Mouse (Mus musculus): ENCODE data around the gene Irgm1. TPM values are rescaled to one million over a fixed set of nuclear protein-coding genes. Genes with fewer than 3 reads are reported as not detected.

Irgm1 gene
- total and polyA plus RNA-seq, 3 experiments = 25.7 to 58.1 (median 49.0) TPM

DNA sequence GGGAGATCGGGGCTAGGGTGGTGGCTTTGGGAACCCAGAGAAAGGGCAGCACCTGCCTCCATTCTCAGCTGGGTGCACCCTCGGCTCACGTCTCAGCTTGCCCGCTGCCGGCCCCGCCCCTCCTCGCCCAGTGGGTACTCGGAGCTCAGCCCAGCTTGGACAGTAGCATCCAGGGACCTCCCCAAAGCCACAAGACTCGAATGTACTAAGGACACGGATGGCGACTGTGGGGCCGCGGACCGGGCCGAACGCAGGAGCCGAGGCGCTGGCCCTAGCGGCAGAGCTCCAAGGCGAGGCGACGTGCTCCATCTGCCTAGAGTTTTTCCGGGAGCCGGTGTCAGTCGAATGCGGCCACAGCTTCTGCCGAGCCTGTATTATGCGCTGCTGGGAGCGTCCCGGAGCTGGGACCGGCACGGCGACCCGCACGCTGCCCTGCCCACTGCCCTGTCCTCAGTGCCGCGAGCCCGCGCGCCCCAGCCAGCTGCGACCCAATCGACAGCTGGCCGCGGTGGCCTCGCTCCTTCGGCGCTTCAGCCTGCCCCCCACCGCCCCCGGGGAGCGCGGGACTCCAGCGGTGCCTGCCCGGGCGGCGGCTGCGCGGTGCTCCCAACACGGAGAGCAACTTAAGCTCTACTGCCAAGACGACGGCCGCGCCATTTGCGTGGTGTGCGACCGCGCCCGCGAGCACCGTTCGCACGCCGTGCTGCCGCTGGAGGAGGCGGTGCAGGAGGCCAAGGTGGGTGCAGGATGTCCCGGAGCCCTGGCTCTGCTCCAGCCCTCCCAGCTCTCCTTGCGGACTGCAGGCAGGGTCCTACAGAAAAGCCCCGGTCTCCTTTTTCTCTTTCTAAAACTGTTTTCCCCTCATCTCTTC is 33.9 kb downstream of the Irgm1 start:
- DNase-seq (ENCODE audit: extremely low read depth) = peak; percentile 43
- H3K9me3 ChIP-seq (replicated peaks; ENCODE audit: low read length) = no peaks in the 10 kb centered on the region
- dilution Hi-C loops (cut with MboI; ENCODE audit: extremely low pct_ligation_motif_present, extremely low pct_unique_long_range_greater_than_20kb, low sequenced_read_pairs) = no loop called here
- H3K4me2 ChIP-seq (ENCODE audit: insufficient read depth, low read depth, poor library complexity, severe bottlenecking) = peak overlapping the region; percentile 56
- H3K4me3 ChIP-seq (replicated peaks in 1 of 3; ENCODE audit: low read depth in 2 of 3, low read length in 2 of 3, poor library complexity in 1 of 3) = peak overlapping the region; percentile 66 to 89 (median 74)
- H3K27ac ChIP-seq (ENCODE audit: insufficient read depth, low read depth) = peak overlapping the region; percentile 95
- peak overlapping the region; percentile 78 for H3K9ac ChIP-seq (ENCODE audit: insufficient read depth, low read depth)
- peaks cover 8% of the 10 kb centered on the region for H3K27me3 ChIP-seq (replicated peaks)
- peaks cover 26 to 74% of the 10 kb centered on the region in 2 experiments for H3K4me1 ChIP-seq (ENCODE audit: control insufficient read depth in 1 of 2, insufficient read depth in 2 of 2)
- in situ Hi-C loops (cut with MboI; ENCODE audit: low pct_ligation_motif_present, low pct_unique_long_range_greater_than_20kb, low sequenced_read_pairs) = no loop called here
- H3K79me2 ChIP-seq (replicated peaks; ENCODE audit: control insufficient read depth, extremely low read depth, insufficient read depth, poor library complexity, severe bottlenecking) = no peaks in the 10 kb centered on the region
- TF ChIP-seq IRF4 (IDR thresholded peaks at IDR 0.05; ENCODE audit: low read depth, low read length) = peak; percentile 64; the same call in 1 of the 2 replicates
- no peak for TF ChIP-seq ZNF384 (IDR thresholded peaks at IDR 0.05; ENCODE audit: low read depth, low read length)
- no peak for TF ChIP-seq USF2 (conservative IDR thresholded peaks at IDR 0.05; ENCODE audit: low read depth, low read length)
- TF ChIP-seq HCFC1 (IDR thresholded peaks at IDR 0.05; ENCODE audit: low read depth, low read length) = peak; percentile 42; the same call in 1 of the 2 replicates
- peak; percentile 8; the same call in 1 of the 2 replicates for TF ChIP-seq EP300 (IDR thresholded peaks at IDR 0.05; ENCODE audit: low read length)
- TF ChIP-seq KAT2A (IDR thresholded peaks at IDR 0.05; ENCODE audit: insufficient replicate concordance, low read length) = no peak
- TF ChIP-seq POLR2A (IDR thresholded peaks at IDR 0.05; ENCODE audit: low read depth, low read length) = peak; percentile 80
- peak; percentile 10; the same call in 1 of the 2 replicates for TF ChIP-seq MXI1 (IDR thresholded peaks at IDR 0.05; ENCODE audit: low read depth, low read length)
- peak; percentile 58; the same call in 1 of the 2 replicates for TF ChIP-seq ELF1 (IDR thresholded peaks at IDR 0.05; ENCODE audit: low read depth, low read length)
- TF ChIP-seq E2F4 (IDR thresholded peaks at IDR 0.05; ENCODE audit: insufficient replicate concordance, low read depth, low read length) = no peak
- no peak for TF ChIP-seq MYC (IDR thresholded peaks at IDR 0.05; ENCODE audit: low read depth, low read length)
- TF ChIP-seq CHD1 (IDR thresholded peaks at IDR 0.05; ENCODE audit: low read depth, low read length) = peak; percentile 80
- no peak for TF ChIP-seq GABPA (IDR thresholded peaks at IDR 0.05; ENCODE audit: insufficient replicate concordance, low read depth, low read length)
- no peak for TF ChIP-seq RAD21 (IDR thresholded peaks at IDR 0.05; ENCODE audit: low read depth, low read length)
- TF ChIP-seq SMC3 (IDR thresholded peaks at IDR 0.05; ENCODE audit: low read depth, low read length) = no peak
- TF ChIP-seq NELFE (IDR thresholded peaks at IDR 0.05; ENCODE audit: low read depth, low read length) = peak; percentile 70; the same call in 1 of the 2 replicates
- peak; percentile 48; the same call in 1 of the 2 replicates for TF ChIP-seq POLR2AphosphoS2 (IDR thresholded peaks at IDR 0.05; ENCODE audit: low read depth, low read length)
- peak; percentile 77 for TF ChIP-seq MAZ (IDR thresholded peaks at IDR 0.05; ENCODE audit: low read depth, low read length)
- no peak for TF ChIP-seq MAFK (IDR thresholded peaks at IDR 0.05; ENCODE audit: insufficient replicate concordance, low read length)
- peak; percentile 65; the same call in 1 of the 2 replicates for TF ChIP-seq TBP (conservative IDR thresholded peaks at IDR 0.05; ENCODE audit: low read depth, low read length)
- TF ChIP-seq BHLHE40 (IDR thresholded peaks at IDR 0.05; ENCODE audit: low read depth, low read length) = peak; percentile 63; the same call in 1 of the 2 replicates
- peak; percentile 72 for TF ChIP-seq MEF2A (IDR thresholded peaks at IDR 0.05; ENCODE audit: borderline replicate concordance, low read depth, low read length)
- TF ChIP-seq ZC3H11A (IDR thresholded peaks at IDR 0.05; ENCODE audit: low read depth, low read length) = no peak
- peak; percentile 89 for TF ChIP-seq TCF12 (IDR thresholded peaks at IDR 0.05; ENCODE audit: low read depth, low read length)
- peak; percentile 92 for TF ChIP-seq UBTF (IDR thresholded peaks at IDR 0.05; ENCODE audit: low read depth, low read length)
- no peak for TF ChIP-seq JUN (IDR thresholded peaks at IDR 0.05; ENCODE audit: insufficient read depth, low read depth, low read length)
- peak; percentile 64 for TF ChIP-seq NRF1 (IDR thresholded peaks at IDR 0.05; ENCODE audit: low read depth, low read length)
- TF ChIP-seq RCOR1 (conservative IDR thresholded peaks at IDR 0.05; ENCODE audit: low read depth, low read length) = no peak
- TF ChIP-seq CTCF (conservative IDR thresholded peaks at IDR 0.05 in 1 of 2, IDR thresholded peaks at IDR 0.05 in 1 of 2; ENCODE audit: low read depth in 2 of 2, low read length in 2 of 2) = no peak
- no peak for TF ChIP-seq JUND (conservative IDR thresholded peaks at IDR 0.05; ENCODE audit: low read depth, low read length)
- no peak for TF ChIP-seq PAX5 (IDR thresholded peaks at IDR 0.05; ENCODE audit: low read length)
- no peak for TF ChIP-seq CHD2 (IDR thresholded peaks at IDR 0.05; ENCODE audit: low read length)
- peak; percentile 61 for TF ChIP-seq ETS1 (conservative IDR thresholded peaks at IDR 0.05; ENCODE audit: low read depth, low read length)
- TF ChIP-seq USF1 (IDR thresholded peaks at IDR 0.05; ENCODE audit: low read depth, low read length) = no peak
- peak; percentile 78 for TF ChIP-seq SIN3A (IDR thresholded peaks at IDR 0.05; ENCODE audit: low read length)
- no peak for TF ChIP-seq ZKSCAN1 (IDR thresholded peaks at IDR 0.05; ENCODE audit: borderline replicate concordance, low read depth, low read length)
- peak; percentile 36; the same call in 1 of the 2 replicates for TF ChIP-seq MAX (IDR thresholded peaks at IDR 0.05; ENCODE audit: low read length)
- peak; percentile 87 for TF ChIP-seq ZMIZ1 (IDR thresholded peaks at IDR 0.05; ENCODE audit: low read depth, low read length)
- peaks cover 3% of the 10 kb centered on the region in 2 experiments for H3K36me3 ChIP-seq (replicated peaks in 1 of 2; ENCODE audit: control insufficient read depth in 1 of 2, insufficient read depth in 1 of 2, low read length in 1 of 2)

Measured in CH12.LX (cell line).